Mouse (Mus musculus) urinary bladder, adult 18-20 months (tissue): ENCODE measurements at regions not wholly inside any gene's neighbourhood (a gene's known extent, or its start where the extent isn't known, plus 50 kb on each side); places are given as distances from the start of the nearest gene placed in this dataset.
"Not testable (repeated sequence)": the region's sequence is repeated elsewhere in the genome, so short reads cannot be mapped to it uniquely, and the experiment has no call there.

Experiments used
- DNase-seq, 2 experiments: peaks; one replicate each; pipeline ENCODE4 v3.0.0; 2022; ENCODE audit warnings: low spot score in 2 of 2, mixed read lengths in 2 of 2

GRCm38 (mm10) chr12:16378501-16378900 lies 232.3 kb downstream of the Lpin1 start:
- no peak for DNase-seq

- no peak for DNase-seq
Measured at GRCm38 (mm10) chr12:16374331-16374996, 236.3 kb downstream of the Lpin1 start.

GRCm38 (mm10) chr12:16370061-16370460 lies 240.7 kb downstream of the Lpin1 start:
- no peak for DNase-seq

GRCm38 (mm10) chr12:16362341-16362740 lies 248.4 kb downstream of the Lpin1 start:
- no peak for DNase-seq

- DNase-seq = no peak
Measured at GRCm38 (mm10) chr12:16358831-16359230, 251.9 kb downstream of the Lpin1 start.

- DNase-seq = no peak
Measured at GRCm38 (mm10) chr12:16354711-16355110, 256.1 kb downstream of the Lpin1 start.

- DNase-seq = no peak
Measured at GRCm38 (mm10) chr12:16351751-16352150, 259.0 kb downstream of the Lpin1 start.

- DNase-seq = no peak
Measured at GRCm38 (mm10) chr12:16349310-16349709, 261.5 kb downstream of the Lpin1 start.

- DNase-seq = no peak
Measured at GRCm38 (mm10) chr12:16344021-16344420, 266.7 kb downstream of the Lpin1 start.

GRCm38 (mm10) chr12:16342030-16342429 lies 268.7 kb downstream of the Lpin1 start:
- DNase-seq = not testable (repeated sequence)

- DNase-seq = no peak
Measured at GRCm38 (mm10) chr12:16331456-16331855, 279.3 kb downstream of the Lpin1 start.

GRCm38 (mm10) chr12:16329129-16329528 lies 281.6 kb downstream of the Lpin1 start:
- DNase-seq = no peak

GRCm38 (mm10) chr12:16320536-16321402 lies 290.0 kb downstream of the Lpin1 start:
- DNase-seq = no peak

- no peak for DNase-seq
Measured at GRCm38 (mm10) chr12:16308101-16308500, 302.7 kb downstream of the Lpin1 start.

- DNase-seq = no peak
Measured at GRCm38 (mm10) chr12:16304701-16305377, 305.9 kb downstream of the Lpin1 start.

- no peak for DNase-seq
Measured at GRCm38 (mm10) chr12:16285061-16285460, 325.7 kb downstream of the Lpin1 start.

- no peak for DNase-seq
Measured at GRCm38 (mm10) chr12:16279146-16279545, 331.6 kb downstream of the Lpin1 start.

- no peak for DNase-seq
Measured at GRCm38 (mm10) chr12:16277567-16278332, 333.0 kb downstream of the Lpin1 start.

GRCm38 (mm10) chr12:16277144-16277543 lies 333.6 kb downstream of the Lpin1 start:
- DNase-seq = no peak

- no peak for DNase-seq
Measured at GRCm38 (mm10) chr12:16276301-16276700, 334.5 kb downstream of the Lpin1 start.

GRCm38 (mm10) chr12:16272441-16272840 lies 338.3 kb downstream of the Lpin1 start:
- no peak for DNase-seq

- DNase-seq = peak in 1 of 2 experiments; percentile 4
Measured at GRCm38 (mm10) chr12:16270876-16271275, 339.9 kb downstream of the Lpin1 start.
